Mouse (Mus musculus): ENCODE data around the gene Ank3. TPM values are rescaled to one million over a fixed set of nuclear protein-coding genes. Genes with fewer than 3 reads are reported as not detected.

Gene Ank3
- total RNA-seq, 2 experiments from 2014 or later, result 84.5 to 114 TPM

DNA sequence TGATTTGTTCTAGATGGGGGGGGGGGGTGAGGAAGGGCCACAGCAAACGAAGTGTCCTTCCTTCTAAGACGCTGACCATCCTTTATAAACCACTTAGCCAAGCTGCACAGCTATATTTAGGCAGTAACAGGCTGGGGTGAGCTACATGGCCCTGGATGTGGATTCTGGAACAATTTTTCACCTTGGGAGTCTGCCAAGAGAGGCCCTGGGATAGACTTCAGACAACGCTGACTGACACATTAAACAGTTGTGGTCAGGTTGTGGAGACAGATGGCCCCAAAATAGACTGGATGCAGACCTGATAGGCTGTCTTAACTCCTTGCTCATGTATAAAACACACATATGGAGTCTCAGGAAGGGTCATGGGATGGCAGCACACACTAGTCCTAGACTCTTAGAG lies 658.5 kb downstream of the Ank3 start:
- DNase-seq, result peak; percentile 20 to 27
- intact Hi-C loops (cut with DNase I), result no loop called here

- DNase-seq, result peak; percentile 42 to 48
- intact Hi-C loops (cut with DNase I), result loop anchor here (1.0 kb wide), 1 partner anchor 38 kb away; no protein-coding TSS in a partner anchor
Observed at GRCm38 (mm10) chr10:70060021-70060688, 661.6 kb downstream of the Ank3 start.

GRCm38 (mm10) chr10:70060689-70061081 lies 662.1 kb downstream of the Ank3 start:
- no peak for DNase-seq

DNA sequence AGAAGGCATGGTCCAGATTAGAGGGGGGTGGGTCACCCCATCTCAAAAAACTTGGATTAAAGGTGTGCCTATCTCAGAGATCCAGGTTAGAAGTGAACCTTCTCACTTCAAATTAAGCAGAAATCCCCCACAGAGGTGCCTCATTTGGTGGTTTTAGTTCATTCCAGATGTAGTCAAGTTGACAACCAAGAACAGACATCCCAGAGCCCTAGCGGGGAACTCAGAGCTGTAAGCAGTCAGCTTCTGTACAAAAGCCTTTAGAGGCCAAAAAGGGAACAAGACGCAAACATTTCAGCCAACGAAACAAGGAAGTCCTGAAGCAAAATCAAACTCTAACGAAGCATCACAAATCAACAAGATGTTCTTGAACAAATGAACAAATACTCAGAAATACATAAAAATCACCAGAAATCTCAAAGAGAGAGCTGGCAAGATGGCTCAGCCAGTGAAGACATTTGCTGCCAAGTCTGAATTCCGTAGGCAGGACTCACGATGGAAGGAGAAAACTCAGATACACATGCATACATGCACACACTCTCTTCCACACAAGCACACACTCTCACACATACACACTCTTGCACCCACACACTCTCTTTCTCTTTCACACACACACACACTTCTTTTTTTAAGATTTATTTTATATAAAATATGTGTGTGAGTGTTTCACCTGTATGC lies 665.4 kb downstream of the Ank3 start:
- no peak for DNase-seq
- intact Hi-C loops (cut with DNase I), result no loop called here

More at GRCm38 (mm10) chr10:70060689-70061081, 662.1 kb downstream of the Ank3 start:
- intact Hi-C loops (cut with DNase I), result loop anchor here (1.0 kb wide), 1 partner anchor 38 kb away; no protein-coding TSS in a partner anchor

DNA sequence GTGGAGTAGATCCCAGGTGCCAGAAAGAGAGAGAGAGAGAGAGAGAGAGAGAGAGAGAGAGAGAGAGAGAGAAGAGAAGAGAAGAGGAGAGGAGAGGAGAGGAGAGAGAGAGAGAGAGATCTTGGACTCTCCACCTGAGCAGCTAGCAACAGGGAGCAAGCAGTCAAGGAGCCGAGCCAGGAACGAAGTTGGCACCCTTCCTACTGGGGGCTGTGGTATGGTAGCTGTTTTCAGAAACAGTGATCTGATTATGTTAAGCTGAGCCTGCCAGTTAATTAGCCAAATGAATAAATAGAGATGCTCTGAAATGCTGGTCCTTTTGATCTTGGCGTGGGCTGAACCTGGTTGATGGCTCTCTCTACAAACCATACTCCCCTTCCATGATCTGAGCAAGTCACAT lies 666.6 kb downstream of the Ank3 start:
- DNase-seq, result no peak
- intact Hi-C loops (cut with DNase I), result no loop called here

- intact Hi-C loops (cut with DNase I), result no loop called here
- DNase-seq, result no peak
Observed at GRCm38 (mm10) chr10:70066497-70067168, 668.1 kb downstream of the Ank3 start.

- intact Hi-C loops (cut with DNase I), result no loop called here
- DNase-seq, result no peak
Observed at GRCm38 (mm10) chr10:70067169-70068115, 668.9 kb downstream of the Ank3 start.

- intact Hi-C loops (cut with DNase I), result no loop called here
- no peak for DNase-seq
Observed at GRCm38 (mm10) chr10:70069321-70069720, 670.7 kb downstream of the Ank3 start.

GRCm38 (mm10) chr10:70071334-70071733 lies 672.8 kb downstream of the Ank3 start:
- DNase-seq, result no peak

More at GRCm38 (mm10) chr10:70071334-70071733, 672.8 kb downstream of the Ank3 start:
- intact Hi-C loops (cut with DNase I), result no loop called here

Other genes with a start within 250 kb of the Ank3 start
- gene Rhobtb1, start 247.3 kb upstream of the Ank3 start, total RNA-seq (2021), result 10 to 100 TPM; 17.3 to 21.7 TPM
- 1 to 10 TPM; 3.4 to 4.5 TPM for gene A930033H14Rik, start 185.7 kb upstream of the Ank3 start, total RNA-seq (2021)
- 1 to 10 TPM in 1 of 2 experiments, under 1 TPM in 1; 0.86 to 1.6 TPM for gene Cdk1, start 45.8 kb upstream of the Ank3 start, total RNA-seq (2021)